Mouse (Mus musculus): Measurements from ENCODE around the gene Rnd1.

Rnd1 gene

GRCm38 (mm10) chr15:98634541-98635081 lies 42.6 kb downstream of the Rnd1 start:
- POLR2A ChIA-PET, result interaction anchor here (0.6 to 4.9 kb wide), 16 partner anchors 9 to 129 kb away, joined by 3 to 44 read pairs (median 5); partner anchors contain the start of genes Rnd1 (in 2 of the 4), Arf3 (in 1 of the 4) and Ddx23 (in 1 of the 4)
- CTCF ChIA-PET, result interaction anchor here in 2 of 4 experiments (0.5 to 2.2 kb wide), 8 partner anchors 9 to 65 kb away, joined by 3 to 7 read pairs (median 4); no protein-coding TSS in a partner anchor

DNA sequence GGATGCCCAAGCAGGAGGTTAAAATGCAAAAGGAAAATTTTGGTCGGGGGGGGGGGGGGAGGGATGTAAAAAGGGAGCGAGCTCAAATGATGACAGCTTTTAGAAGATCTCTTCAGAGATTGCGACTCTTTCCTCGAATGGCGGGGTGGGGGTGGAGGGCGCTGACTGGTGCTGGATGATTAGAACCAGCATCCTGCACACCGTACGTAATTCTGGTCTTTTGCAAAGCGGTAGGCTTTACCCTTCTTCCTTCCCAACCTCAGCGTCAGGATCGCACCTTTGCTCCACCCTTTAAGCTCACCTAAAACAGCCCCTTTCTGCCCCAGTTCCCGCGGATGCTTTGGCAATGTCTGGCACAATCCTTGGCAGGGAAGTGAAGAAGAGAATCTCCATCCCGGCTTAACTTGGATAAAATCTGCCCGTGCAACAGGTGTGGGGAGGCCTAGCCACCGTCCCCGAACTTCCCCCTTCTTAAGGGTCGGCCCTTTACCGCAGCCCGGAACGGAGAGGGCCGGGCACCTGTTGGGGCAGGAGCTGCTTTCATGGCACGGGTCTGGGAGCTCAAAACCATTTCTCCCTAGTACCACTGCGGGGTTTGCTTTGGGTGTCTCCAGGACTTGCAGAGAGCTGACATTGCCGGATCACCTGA lies 43.3 kb downstream of the Rnd1 start:
- ChIA-PET CTCF (interaction anchor here in 3 of 4 experiments (0.5 to 1.6 kb wide), 10 partner anchors 11 to 683 kb away, joined by 3 to 12 read pairs (median 3); no protein-coding TSS in a partner anchor), POLR2A (interaction anchor here (0.6 to 4.9 kb wide), 22 partner anchors 9 to 939 kb away, joined by 3 to 44 read pairs (median 4); partner anchors contain the start of genes Arf3 (in 1 of the 4), Ddx23 (in 1 of the 4) and Rnd1 (in 1 of the 4))

- ChIA-PET POLR2A (interaction anchor here in 3 of 4 experiments (0.6 to 4.9 kb wide), 21 partner anchors 9 to 302 kb away, joined by 3 to 49 read pairs (median 4); partner anchors contain the start of genes Rnd1 (in 3 of the 3), Ddx23 (in 2 of the 3) and Tuba1b (in 1 of the 3)), CTCF (interaction anchor here (0.6 to 3.3 kb wide), 21 partner anchors 7 to 239 kb away, joined by 3 to 26 read pairs (median 7); partner anchors contain the start of genes Adcy6 (in 1 of the 4), Ddx23 (in 1 of the 4) and Rnd1 (in 1 of the 4))
These were observed 44.3 kb downstream of the Rnd1 start for GRCm38 (mm10) chr15:98632921-98633320.

- ChIA-PET POLR2A (interaction anchor here in 3 of 4 experiments (0.6 to 4.9 kb wide), 37 partner anchors 8 to 355 kb away, joined by 3 to 49 read pairs (median 4); partner anchors contain the start of genes Rnd1 (in 3 of the 3), Ddx23 (in 2 of the 3), Tuba1b (in 2 of the 3) and 4930415O20Rik (in 1 of the 3)), CTCF (interaction anchor here (0.5 to 3.3 kb wide), 106 partner anchors 8 to 1998 kb away, joined by 3 to 26 read pairs (median 4); partner anchors contain the start of genes Rnd1 (in 3 of the 4), Adcy6 (in 2 of the 4), Ddx23 (in 2 of the 4) and Ccdc65 (in 1 of the 4))
These were observed 45.0 kb downstream of the Rnd1 start for GRCm38 (mm10) chr15:98632107-98632744.

DNA sequence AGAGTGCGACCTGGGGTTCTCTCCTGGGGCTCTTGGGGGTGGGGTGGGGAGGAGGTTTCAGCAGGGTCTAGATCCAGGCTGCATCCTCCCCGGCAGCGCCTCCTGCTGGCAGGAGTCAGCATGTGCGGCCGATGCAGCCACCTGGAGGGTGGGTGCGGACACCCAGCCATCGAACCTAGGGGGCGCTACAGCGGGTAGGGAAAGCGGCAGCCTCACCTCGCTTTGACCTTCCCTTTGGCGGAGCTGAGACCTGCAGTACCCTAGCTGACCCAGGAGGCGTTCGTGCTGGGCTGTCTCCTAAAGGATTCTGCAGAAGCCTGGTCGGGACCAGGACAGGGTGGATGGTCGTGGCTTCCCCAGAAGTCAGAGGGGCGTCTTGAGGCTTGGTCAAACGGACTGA lies 45.8 kb downstream of the Rnd1 start:
- CTCF ChIA-PET, result interaction anchor here (0.5 to 3.3 kb wide), 112 partner anchors 9 to 1999 kb away, joined by 3 to 26 read pairs (median 4); partner anchors contain the start of genes Rnd1 (in 3 of the 4), Adcy6 (in 2 of the 4), Ddx23 (in 2 of the 4) and Ccdc65 (in 1 of the 4)
- POLR2A ChIA-PET, result interaction anchor here in 3 of 4 experiments (0.5 to 4.9 kb wide), 30 partner anchors 9 to 385 kb away, joined by 3 to 49 read pairs (median 4); partner anchors contain the start of genes Rnd1 (in 2 of the 3), 4930415O20Rik (in 1 of the 3), Adcy6 (in 1 of the 3) and Arf3 (in 1 of the 3)

DNA sequence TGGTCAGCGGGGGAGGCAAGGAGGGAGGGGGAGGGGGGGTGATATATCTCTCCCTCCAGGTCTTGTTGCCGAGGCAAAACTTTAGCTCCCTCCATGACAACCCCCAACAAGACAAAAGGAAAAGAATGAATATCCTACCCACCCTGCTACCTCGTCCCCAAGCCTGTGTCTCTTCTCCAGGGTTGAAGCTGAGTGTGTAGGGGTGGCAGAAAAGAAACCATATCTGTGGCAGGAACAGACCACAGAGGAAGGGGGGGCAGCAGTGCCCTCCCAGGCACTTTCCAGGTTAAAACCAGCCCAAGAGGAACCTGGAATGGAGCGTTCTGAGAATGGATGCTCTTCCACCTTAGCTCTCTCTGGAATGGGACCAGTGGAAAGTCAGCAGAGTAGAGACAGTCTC lies 46.7 kb downstream of the Rnd1 start, which contains the start of gene Cacnb3:
Cacnb3 (plus strand) TSS at position 301 of the 400 bp plus-strand sequence.
- POLR2A ChIA-PET, result interaction anchor here (0.6 to 4.9 kb wide), 18 partner anchors 8 to 548 kb away, joined by 3 to 49 read pairs (median 6); partner anchors contain the start of genes Rnd1 (in 3 of the 4), Adcy6 (in 1 of the 4) and Kansl2 (in 1 of the 4)

GRCm38 (mm10) chr15:98629464-98629863 lies 47.8 kb downstream of the Rnd1 start:
- ChIA-PET CTCF (interaction anchor here in 2 of 4 experiments (0.6 to 4.4 kb wide), 8 partner anchors 7 to 1388 kb away, joined by 3 to 39 read pairs (median 6); no protein-coding TSS in a partner anchor), POLR2A (interaction anchor here in 3 of 4 experiments (0.6 to 4.9 kb wide), 13 partner anchors 10 to 400 kb away, joined by 3 to 49 read pairs (median 4); partner anchors contain the start of genes Ddx23 (in 1 of the 3), Rnd1 (in 1 of the 3) and Tuba1c (in 1 of the 3))

More for the DNA sequence above, 46.7 kb downstream of the Rnd1 start, which contains the start of gene Cacnb3:
- CTCF ChIA-PET, result interaction anchor here (0.6 to 3.3 kb wide), 34 partner anchors 8 to 618 kb away, joined by 3 to 26 read pairs (median 6); partner anchors contain the start of gene Adcy6 (in 1 of the 4)

DNA sequence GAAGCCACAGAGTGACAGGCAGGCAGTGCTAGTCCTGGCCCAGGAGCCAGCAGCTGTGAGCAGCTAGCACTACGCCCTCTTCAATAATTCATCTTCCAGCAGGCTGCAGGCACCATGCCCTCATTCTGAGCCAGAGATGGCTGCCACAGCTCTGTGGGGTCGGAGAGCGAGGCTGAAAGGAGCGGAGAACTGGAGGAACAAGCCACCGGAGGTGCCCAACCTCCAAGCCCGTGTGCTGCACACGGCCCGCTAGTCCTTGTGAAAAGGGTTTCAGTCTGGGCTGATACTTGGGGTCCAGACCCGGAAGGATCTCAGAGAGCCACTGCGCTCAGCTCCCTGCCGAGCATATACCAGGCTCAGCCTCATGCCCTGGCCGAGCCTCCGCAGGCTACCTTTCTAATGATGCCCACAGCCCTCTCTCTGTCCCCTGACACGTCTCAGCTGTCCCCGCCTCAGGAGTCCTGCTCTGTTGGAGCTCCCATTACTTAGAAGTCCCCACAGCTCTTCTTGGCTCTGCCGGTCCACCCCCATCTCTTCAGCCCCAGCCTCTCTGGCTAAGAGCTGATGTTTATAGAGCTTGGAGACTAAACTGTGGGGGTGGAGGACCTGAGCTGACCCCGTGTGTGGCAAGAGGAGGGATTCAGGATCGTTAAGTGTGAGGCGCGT lies 48.5 kb downstream of the Rnd1 start:
- ChIA-PET POLR2A (interaction anchor here in 3 of 4 experiments (0.6 to 4.9 kb wide), 18 partner anchors 10 to 401 kb away, joined by 3 to 49 read pairs (median 4); partner anchors contain the start of genes Ddx23 (in 1 of the 3) and Tuba1c (in 1 of the 3)), CTCF (interaction anchor here (0.5 to 4.4 kb wide), 15 partner anchors 8 to 398 kb away, joined by 3 to 39 read pairs (median 4); partner anchors contain the start of gene Ccdc65 (in 1 of the 4))

GRCm38 (mm10) chr15:98626487-98627212 lies 50.6 kb downstream of the Rnd1 start:
- CTCF ChIA-PET, result interaction anchor here (0.6 to 4.4 kb wide), 18 partner anchors 9 to 1922 kb away, joined by 3 to 39 read pairs (median 4); partner anchors contain the start of gene Ddx23 (in 1 of the 4)

GRCm38 (mm10) chr15:98626078-98626477 lies 51.2 kb downstream of the Rnd1 start:
- CTCF ChIA-PET, result interaction anchor here (0.6 to 4.4 kb wide), 11 partner anchors 9 to 357 kb away, joined by 3 to 39 read pairs (median 3); partner anchors contain the start of gene Ddx23 (in 1 of the 4)
- POLR2A ChIA-PET, result interaction anchor here in 3 of 4 experiments (0.6 to 1.9 kb wide), 7 partner anchors 10 to 110 kb away, joined by 3 to 4 read pairs (median 3); partner anchors contain the start of genes 4930415O20Rik (in 1 of the 3), Ccnt1 (in 1 of the 3) and Rnd1 (in 1 of the 3)

More at GRCm38 (mm10) chr15:98626487-98627212, 50.6 kb downstream of the Rnd1 start:
- POLR2A ChIA-PET, result interaction anchor here (0.6 to 2.3 kb wide), 11 partner anchors 10 to 243 kb away, joined by 3 to 8 read pairs (median 3); no protein-coding TSS in a partner anchor

GRCm38 (mm10) chr15:98623361-98623821 lies 53.9 kb downstream of the Rnd1 start:
- POLR2A ChIA-PET, result interaction anchor here in 3 of 4 experiments (0.6 to 9.2 kb wide), 9 partner anchors 7 to 478 kb away, joined by 3 to 49 read pairs (median 4); partner anchors contain the start of genes Cacnb3 (in 1 of the 3) and Rnd1 (in 1 of the 3)
- CTCF ChIA-PET, result interaction anchor here in 3 of 4 experiments (1.0 to 2.5 kb wide), 4 partner anchors 8 to 53 kb away, joined by 3 to 12 read pairs (median 12); partner anchors contain the start of genes 4930415O20Rik (in 1 of the 3), Cacnb3 (in 1 of the 3) and Ccnt1 (in 1 of the 3)

DNA sequence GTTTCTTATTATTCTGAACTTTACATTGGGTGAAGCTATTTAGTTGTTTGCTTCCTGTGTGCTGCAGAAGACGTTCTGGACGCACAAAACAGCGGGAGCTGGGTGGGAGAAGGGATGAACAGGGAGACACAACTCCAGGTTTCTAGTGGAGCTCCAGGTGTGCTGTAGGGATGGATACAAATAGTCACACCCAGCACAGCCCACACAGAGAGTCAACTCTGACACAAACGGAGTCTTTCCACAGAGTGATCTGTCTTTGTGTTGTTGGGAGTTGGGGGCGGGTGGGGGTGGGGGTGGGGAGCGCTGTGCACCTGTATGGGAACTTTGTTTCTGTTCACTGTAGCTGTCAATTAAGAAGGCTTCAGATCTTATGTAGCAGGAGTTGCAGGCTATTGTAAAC lies 54.5 kb downstream of the Rnd1 start:
- ChIA-PET POLR2A (interaction anchor here in 3 of 4 experiments (0.6 to 9.2 kb wide), 10 partner anchors 8 to 156 kb away, joined by 3 to 49 read pairs (median 5); partner anchors contain the start of gene Cacnb3 (in 1 of the 3)), CTCF (interaction anchor here (0.6 to 2.5 kb wide), 15 partner anchors 8 to 176 kb away, joined by 3 to 12 read pairs (median 4); partner anchors contain the start of genes 4930415O20Rik (in 1 of the 4), Cacnb3 (in 1 of the 4) and Ccnt1 (in 1 of the 4))

- CTCF ChIA-PET, result interaction anchor here (0.6 to 2.5 kb wide), 16 partner anchors 9 to 406 kb away, joined by 3 to 12 read pairs (median 4); partner anchors contain the start of genes 4930415O20Rik (in 1 of the 4), Cacnb3 (in 1 of the 4) and Ccnt1 (in 1 of the 4)
- POLR2A ChIA-PET, result interaction anchor here in 3 of 4 experiments (0.6 to 9.2 kb wide), 13 partner anchors 8 to 157 kb away, joined by 3 to 49 read pairs (median 4); partner anchors contain the start of gene Cacnb3 (in 2 of the 3)
These were observed 55.1 kb downstream of the Rnd1 start for GRCm38 (mm10) chr15:98622199-98622598.

- ChIA-PET POLR2A (interaction anchor here in 3 of 4 experiments (0.5 to 9.2 kb wide), 27 partner anchors 9 to 1031 kb away, joined by 3 to 49 read pairs (median 3); partner anchors contain the start of genes Cacnb3 (in 2 of the 3), Kansl2 (in 1 of the 3) and Rnd1 (in 1 of the 3)), CTCF (interaction anchor here (0.6 to 3.7 kb wide), 52 partner anchors 9 to 1244 kb away, joined by 3 to 40 read pairs (median 4); partner anchors contain the start of genes Cacnb3 (in 2 of the 4), 4930415O20Rik (in 1 of the 4), Ccnt1 (in 1 of the 4) and Fkbp11 (in 1 of the 4))
These were observed 60.1 kb downstream of the Rnd1 start for GRCm38 (mm10) chr15:98617176-98617537.

Measured in embryonic stem cell, embryonic (primary cell).